ENCODE assay signal across 38 mouse cellular contexts in the genomic region with DNA sequence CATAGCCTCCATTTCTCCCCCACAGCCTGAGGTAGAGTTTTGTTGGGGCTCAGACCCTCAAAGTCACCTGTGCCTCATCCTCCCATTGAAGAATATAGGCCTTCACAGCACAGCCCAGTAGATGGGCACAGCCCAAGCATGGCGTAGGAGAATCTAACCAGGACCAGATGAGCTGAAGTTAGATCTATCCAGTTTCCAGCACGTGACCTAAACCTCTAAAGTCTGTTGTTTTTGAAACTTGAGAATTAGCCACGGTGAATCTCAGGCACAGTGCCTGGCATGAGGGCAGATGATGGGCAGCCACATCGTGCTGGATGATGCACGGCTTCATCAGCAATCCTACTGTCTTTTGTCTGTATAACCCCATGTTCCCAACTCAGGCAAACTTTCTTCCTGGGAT. TPM values are rescaled to one million over a fixed set of nuclear protein-coding genes. Genes with fewer than 3 reads are reported as not detected.
"Had no signal": no experiment of that assay in that cellular context is flagged by ENCODE, and none has a peak within 500 bp of the region (broad histone marks: within the 10 kb centered on the region; RNA-seq: fewer than 3 reads in every experiment).

No protein-coding gene starts in this region.

- H3K4me3 ChIP-seq: heart, embryonic 10.5 days; heart, embryonic 12.5 days; heart, embryonic 13.5 days; heart, embryonic 15.5 days; hindbrain, embryonic 10.5 days; hindbrain, embryonic 12.5 days; hindbrain, embryonic 13.5 days; hindbrain, embryonic 15.5 days; intestine, embryonic 15.5 days; kidney, embryonic 15.5 days; layer of hippocampus, adult 2 months; left cerebral cortex, adult 2 months had no signal

- ATAC-seq: hindbrain, embryonic 16.5 days; hindbrain, postnatal 0 days; inflammation-experienced regulatory T-cells, adult 6 months; intestine, embryonic 15.5 days; intestine, embryonic 16.5 days; intestine, postnatal 0 days had no signal

- DNase-seq: heart, postnatal 10 days; heart, postnatal 14 days; heart, postnatal 36 days; heart, postnatal 4 days; kidney, adult 11 months; kidney, adult 18-20 months; kidney, adult 2 months; kidney, adult 8-10 months; kidney, adult 9 months; kidney, postnatal 10 days; kidney, postnatal 14 days; kidney, postnatal 25 days; kidney, postnatal 36 days; kidney, postnatal 4 days; layer of hippocampus, adult 9-11 months; layer of hippocampus, postnatal 36 days had no signal

- H3K27me3 ChIP-seq: heart, embryonic 12.5 days; heart, embryonic 13.5 days; heart, embryonic 15.5 days; hindbrain, embryonic 12.5 days; hindbrain, embryonic 13.5 days; hindbrain, embryonic 15.5 days; intestine, embryonic 15.5 days; kidney, embryonic 15.5 days had no signal

- H3K4me2 ChIP-seq: heart, embryonic 11.5 days; heart, embryonic 12.5 days; heart, embryonic 13.5 days; heart, embryonic 15.5 days; hindbrain, embryonic 12.5 days; hindbrain, embryonic 13.5 days; hindbrain, embryonic 14.5 days; hindbrain, embryonic 15.5 days; intestine, embryonic 15.5 days; kidney, embryonic 15.5 days had no signal

RNA-seq across cellular contexts. Expression of a gene that starts 59.5 kb away (rescaled TPM):
- polyA plus RNA-seq: hindbrain, embryonic 10.5 days; hindbrain, embryonic 11.5 days; hindbrain, embryonic 14.5 days; hindbrain, embryonic 15.5 days; inflammation-experienced regulatory T-cells, adult 6 months; intestine, embryonic 14.5 days; intestine, embryonic 16.5 days; intestine, postnatal 0 days; kidney, embryonic 14.5 days had no signal
